Mouse (Mus musculus): ENCODE data around the gene Gzmk. TPM values are rescaled to one million over a fixed set of nuclear protein-coding genes. Genes with fewer than 3 reads are reported as not detected.

Gzmk gene
- polyA plus RNA-seq, 1 experiment, result not detected

DNA sequence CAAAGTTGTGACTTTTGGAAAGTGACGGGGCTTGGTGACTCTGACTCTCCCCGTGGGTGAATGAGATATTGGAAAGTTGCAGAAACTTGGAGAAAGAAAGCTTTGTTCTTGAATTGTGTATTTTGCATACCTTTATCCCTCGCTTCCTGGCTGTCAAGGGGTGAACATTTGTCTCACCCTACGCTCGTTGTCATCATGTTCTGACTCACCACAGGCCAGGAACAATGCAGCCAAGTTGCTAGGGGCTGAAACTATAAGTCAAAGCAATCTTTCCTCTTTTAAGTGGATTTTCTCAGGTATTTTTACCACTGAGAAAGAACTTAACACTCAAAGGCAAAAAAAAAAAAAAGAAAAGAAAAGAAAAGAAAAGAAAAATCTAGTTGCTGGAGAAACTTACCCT, 22.6 kb downstream of the Gzmk start:
- DNase-seq (ENCODE audit: low read depth), result no peak

DNA sequence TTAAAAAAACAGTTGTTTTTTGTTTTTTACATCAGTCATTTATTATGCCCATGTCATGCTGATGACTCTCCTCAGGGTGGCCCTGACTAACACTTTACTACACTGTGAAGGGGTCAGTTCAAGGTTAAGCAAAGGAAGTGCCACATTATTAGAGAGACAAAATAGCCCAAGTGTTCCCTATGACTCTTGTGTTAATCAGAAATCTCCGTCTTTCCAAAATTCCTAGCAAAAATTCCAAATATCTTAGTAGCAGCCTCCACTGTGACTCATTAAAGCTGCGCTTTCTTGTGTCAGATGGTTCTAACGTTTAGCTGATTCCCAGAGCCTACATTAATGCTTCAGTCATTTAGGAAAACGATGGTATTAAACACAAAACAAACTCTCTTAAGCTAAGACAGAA, 23.5 kb downstream of the Gzmk start:
- no peak for DNase-seq (ENCODE audit: low read depth)

DNA sequence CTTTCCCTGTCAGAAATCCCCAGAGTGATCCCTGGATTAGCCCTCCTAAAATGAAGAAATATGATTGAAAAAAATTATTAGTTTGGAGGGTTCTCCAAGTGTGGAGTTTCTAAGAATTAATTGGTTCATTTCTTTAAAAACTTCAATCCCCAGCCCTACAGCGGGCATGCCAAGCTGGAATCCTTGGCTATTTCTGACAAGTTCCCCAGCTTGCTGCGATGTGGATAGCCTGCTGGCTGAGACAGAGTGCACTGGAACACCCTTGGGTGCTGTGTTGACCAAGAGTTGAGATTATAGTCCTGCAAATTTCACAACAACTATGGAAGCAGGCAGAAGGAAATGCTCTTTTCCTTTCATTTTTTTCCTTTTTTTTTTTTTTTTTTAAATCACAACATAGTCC, 24.1 kb downstream of the Gzmk start:
- no peak for DNase-seq (ENCODE audit: low read depth)

- no peak for DNase-seq (ENCODE audit: low read depth)
These were observed 25.0 kb downstream of the Gzmk start for GRCm38 (mm10) chr13:113200726-113201125.

- no peak for DNase-seq (ENCODE audit: low read depth)
These were observed 26.4 kb downstream of the Gzmk start for GRCm38 (mm10) chr13:113199331-113199730.

GRCm38 (mm10) chr13:113197872-113198502, 27.7 kb downstream of the Gzmk start:
- no peak for DNase-seq (ENCODE audit: low read depth)

DNA sequence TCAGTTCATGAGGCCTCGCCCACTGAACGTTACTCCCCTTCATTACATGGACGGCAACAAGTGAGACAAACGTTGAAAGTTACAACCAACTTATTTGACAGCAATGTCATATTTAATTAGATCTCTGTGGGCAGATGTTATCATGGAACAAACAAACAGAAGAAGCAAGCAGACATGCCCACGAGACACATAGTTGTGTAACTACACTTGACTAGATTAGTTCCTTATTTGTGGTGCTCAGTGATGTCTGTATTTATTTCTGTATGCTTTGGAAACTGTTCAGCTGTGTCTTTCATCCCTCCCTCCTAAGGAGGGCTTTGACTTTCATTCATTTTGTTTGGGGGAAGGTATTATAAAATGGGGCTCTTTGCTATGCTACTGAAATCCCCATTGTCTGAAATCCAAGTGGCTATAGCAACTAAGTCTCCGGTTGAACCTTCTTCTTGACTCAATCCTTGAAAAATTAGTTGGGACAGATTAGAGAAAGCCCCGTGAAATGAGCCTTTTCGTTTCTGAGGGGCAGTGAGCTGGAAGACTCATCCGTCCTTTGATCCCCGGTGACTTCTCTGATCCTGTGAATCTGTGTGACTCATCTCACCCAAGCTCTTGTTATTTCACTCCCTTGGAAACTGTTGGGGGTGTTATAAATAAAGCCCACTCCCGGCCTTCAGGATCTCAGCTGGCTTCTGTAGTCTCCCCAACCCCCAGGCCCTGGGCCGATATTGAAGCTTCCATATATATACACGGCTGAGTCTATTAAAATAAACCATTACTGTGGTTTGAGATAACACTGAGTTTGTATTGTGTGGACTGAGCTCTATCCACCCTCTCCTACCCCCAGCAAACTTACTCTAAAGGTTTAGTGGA, 28.7 kb downstream of the Gzmk start:
- no peak for DNase-seq (ENCODE audit: low read depth)

GRCm38 (mm10) chr13:113183720-113184119, 42.0 kb downstream of the Gzmk start:
- DNase-seq (ENCODE audit: low read depth), result no peak

DNA sequence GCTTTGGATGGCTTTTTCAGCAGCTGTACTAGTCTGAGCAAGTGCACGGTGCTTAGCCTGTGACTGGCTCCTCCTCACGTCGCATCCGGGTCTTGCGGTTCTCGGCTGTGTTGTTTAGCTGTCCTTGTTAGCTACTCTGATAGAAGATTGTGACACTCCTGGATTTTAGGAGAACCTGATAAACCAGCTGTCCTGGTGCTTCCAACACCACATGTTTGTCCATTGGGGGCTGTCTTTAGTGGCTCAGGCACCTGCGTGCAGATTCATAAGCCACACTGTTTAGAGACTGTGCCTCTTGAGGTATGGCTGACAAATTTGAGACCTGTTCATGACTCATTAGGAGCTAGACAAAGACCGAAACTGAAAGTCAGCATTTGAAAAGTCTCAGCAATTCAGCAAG, 42.4 kb downstream of the Gzmk start:
- DNase-seq (ENCODE audit: low read depth), result peak; percentile 75

DNA sequence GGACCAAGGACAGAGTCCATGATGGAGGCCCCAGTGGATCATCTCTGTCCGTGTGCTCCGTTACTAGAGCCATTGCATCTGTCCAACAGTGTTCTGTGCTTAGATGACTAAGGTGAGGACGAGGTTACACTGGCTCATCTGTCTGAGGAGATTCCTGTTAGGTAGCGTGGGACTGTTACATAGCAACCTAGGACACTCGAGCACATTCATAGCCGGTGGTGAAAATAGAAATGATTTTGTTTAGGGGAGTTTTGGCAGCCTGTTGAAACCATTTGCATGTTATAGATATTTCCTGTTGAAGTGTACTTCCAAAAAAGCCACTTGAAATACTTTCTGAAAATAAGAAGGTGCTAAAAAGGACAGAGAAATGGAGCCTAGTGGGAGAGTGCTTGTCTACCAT, 51.5 kb downstream of the Gzmk start:
- no peak for DNase-seq (ENCODE audit: low read depth)

DNA sequence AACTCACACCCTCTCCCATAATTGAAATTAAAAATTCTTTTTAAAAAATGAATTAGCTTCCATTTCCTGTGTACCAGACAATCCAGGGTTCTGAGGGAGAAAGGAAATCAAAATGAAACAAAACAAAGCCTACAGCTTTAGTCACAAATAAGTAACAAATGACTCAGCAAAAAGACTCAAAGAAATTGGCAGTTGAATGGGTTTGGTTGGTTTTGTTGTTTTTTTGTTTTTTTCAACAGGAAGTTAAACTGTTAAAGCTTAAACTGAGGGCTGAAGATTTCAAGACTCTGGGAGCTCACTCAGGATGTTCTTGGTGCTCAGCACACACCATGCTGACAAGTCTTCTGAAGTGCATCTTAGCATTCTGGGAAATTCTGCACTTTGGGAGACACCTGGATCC, 55.5 kb downstream of the Gzmk start:
- DNase-seq (ENCODE audit: low read depth), result no peak

- no peak for DNase-seq (ENCODE audit: low read depth)
These were observed 57.6 kb downstream of the Gzmk start for GRCm38 (mm10) chr13:113168018-113168534.

- DNase-seq (ENCODE audit: low read depth), result peak; percentile 55
These were observed 61.3 kb downstream of the Gzmk start for GRCm38 (mm10) chr13:113164252-113165005.

- no peak for DNase-seq (ENCODE audit: low read depth)
These were observed 74.2 kb downstream of the Gzmk start for GRCm38 (mm10) chr13:113151556-113151955.

- DNase-seq (ENCODE audit: low read depth), result no peak
These were observed 86.1 kb downstream of the Gzmk start for GRCm38 (mm10) chr13:113139597-113139996.

- DNase-seq (ENCODE audit: low read depth), result no peak
These were observed 95.7 kb downstream of the Gzmk start for GRCm38 (mm10) chr13:113129974-113130373.

Other genes starting within 250 kb of the Gzmk start
- 60.3 and 104 TPM in 2 replicates for gene Ccno, start 238.1 kb downstream of the Gzmk start, polyA plus RNA-seq (2012; rRNA removed)
- gene Mcidas, start 232.1 kb downstream of the Gzmk start, polyA plus RNA-seq (2012; rRNA removed), result 0.51 and 0.86 TPM in 2 replicates
- gene Cdc20b, start 190.8 kb downstream of the Gzmk start, polyA plus RNA-seq (2012; rRNA removed), result 0.08 TPM in 1 of 2 replicates, not detected in the other
- 18.8 and 21.8 TPM in 2 replicates for gene Gpx8, start 179.5 kb downstream of the Gzmk start, polyA plus RNA-seq (2012; rRNA removed)
- gene Gzma, start 124.9 kb downstream of the Gzmk start, polyA plus RNA-seq (2012; rRNA removed), result 0.95 and 1.0 TPM in 2 replicates
- 3.8 and 4.1 TPM in 2 replicates for gene Esm1, start 16.2 kb downstream of the Gzmk start, polyA plus RNA-seq (2012; rRNA removed)
- 2.4 and 3.1 TPM in 2 replicates for gene BC067074, start 67.3 kb upstream of the Gzmk start, polyA plus RNA-seq (2012; rRNA removed)

Measured in gonadal fat pad, adult 2 months (tissue).